ENCODE assay signal across 32 mouse cellular contexts in genomic region chr5:31012737-31013136, GRCm38 (mm10). TPM values are rescaled to one million over a fixed set of nuclear protein-coding genes. Genes with fewer than 3 reads are reported as not detected.
A peak's percentile ranks its signal among the peaks of the same experiment; 100 is the strongest.
DNase-seq lines count a peak whose midpoint lies in the region; ATAC-seq lines count a peak whose summit lies in the region.
"Had no signal": no experiment of that assay in that cellular context is flagged by ENCODE, and none has a peak within 500 bp of the region (broad histone marks: within the 10 kb centered on the region; RNA-seq: fewer than 3 reads in every experiment).

No protein-coding gene starts in this region.

- no peaks in the 10 kb centered on the region for H3K4me1 ChIP-seq in kidney, embryonic 15.5 days
- H3K4me1 ChIP-seq in kidney, embryonic 16.5 days (ENCODE audit: insufficient read depth, low read length): no peaks in the 10 kb centered on the region
- H3K4me1 ChIP-seq: embryonic facial prominence, embryonic 12.5 days; hindbrain, embryonic 13.5 days; liver, embryonic 12.5 days; midbrain, embryonic 12.5 days had no signal

- 66% methylated on average over 3 of the region's 3 CpGs for WGBS in kidney, embryonic 15.5 days
- 68% methylated on average over 3 of the region's 3 CpGs for WGBS in kidney, embryonic 16.5 days

- H3K4me2 ChIP-seq in kidney, embryonic 15.5 days: no peak overlapping the region
- H3K4me2 ChIP-seq in kidney, embryonic 16.5 days (replicated peaks; ENCODE audit: low read depth, low read length): no peak overlapping the region
- H3K4me2 ChIP-seq: embryonic facial prominence, embryonic 12.5 days; heart, embryonic 12.5 days; hindbrain, embryonic 13.5 days; liver, embryonic 12.5 days; midbrain, embryonic 12.5 days had no signal

- no peaks in the 10 kb centered on the region for H3K9me3 ChIP-seq in kidney, embryonic 15.5 days (replicated peaks)
- no peaks in the 10 kb centered on the region for H3K9me3 ChIP-seq in kidney, embryonic 16.5 days (ENCODE audit: low read length)
- H3K9me3 ChIP-seq: embryonic facial prominence, embryonic 12.5 days; heart, embryonic 12.5 days; hindbrain, embryonic 13.5 days; liver, embryonic 12.5 days; megakaryocyte, embryonic 14.5 days; midbrain, embryonic 12.5 days had no signal

- DNase-seq in kidney, postnatal 10 days: peak; percentile 18
- DNase-seq in kidney, postnatal 14 days: no peak
- DNase-seq in naive thymus-derived CD4-positive, alpha-beta T cell, adult 2 months (ENCODE audit: low read depth): peak; percentile 55
- peak; percentile 44 to 64 for DNase-seq in thymus, postnatal 10 days (ENCODE audit: low spot score in 2 of 2)
- no peak for DNase-seq in gastrocnemius, postnatal 4 days (ENCODE audit: low spot score in 2 of 2)
- no peak for DNase-seq in cerebellum, adult 11-12 months
- DNase-seq: adrenal gland, adult 8-10 months; cerebellum, adult 9-10 months; embryo, embryonic 11 days; gastrocnemius, postnatal 36 days; heart, adult 2 months; heart, postnatal 4 days; kidney, adult 11 months; liver, postnatal 0 days; lung, postnatal 4 days; retina, postnatal 1 day; right cerebral cortex, postnatal 14 days had no signal

- H3K36me3 ChIP-seq in kidney, embryonic 15.5 days: no peaks in the 10 kb centered on the region
- no peaks in the 10 kb centered on the region for H3K36me3 ChIP-seq in kidney, embryonic 16.5 days (ENCODE audit: insufficient read depth, low read length)
- H3K36me3 ChIP-seq: embryonic facial prominence, embryonic 12.5 days; heart, embryonic 12.5 days; hindbrain, embryonic 13.5 days; liver, embryonic 12.5 days; midbrain, embryonic 12.5 days had no signal

- no peak overlapping the region for H3K9ac ChIP-seq in kidney, embryonic 15.5 days
- no peak overlapping the region for H3K9ac ChIP-seq in kidney, embryonic 16.5 days (replicated peaks; ENCODE audit: low read length)
- H3K9ac ChIP-seq: embryonic facial prominence, embryonic 12.5 days; heart, embryonic 12.5 days; hindbrain, embryonic 13.5 days; liver, embryonic 12.5 days; liver, postnatal 0 days; midbrain, embryonic 12.5 days had no signal

- no peak overlapping the region for H3K4me3 ChIP-seq in kidney, embryonic 15.5 days (replicated peaks)
- H3K4me3 ChIP-seq in kidney, embryonic 16.5 days (ENCODE audit: low read length): no peak overlapping the region
- H3K4me3 ChIP-seq: embryonic facial prominence, embryonic 12.5 days; heart, adult 2 months; heart, embryonic 12.5 days; hindbrain, embryonic 13.5 days; left cerebral cortex, adult 2 months; liver, embryonic 12.5 days; megakaryocyte, embryonic 14.5 days; midbrain, embryonic 12.5 days; myocyte had no signal

- no peak overlapping the region for H3K27ac ChIP-seq in kidney, embryonic 15.5 days
- no peak overlapping the region for H3K27ac ChIP-seq in kidney, embryonic 16.5 days (ENCODE audit: low read length)
- H3K27ac ChIP-seq: embryonic facial prominence, embryonic 12.5 days; heart, adult 2 months; hindbrain, embryonic 13.5 days; kidney, postnatal 0 days; left cerebral cortex, adult 2 months; liver, embryonic 12.5 days; midbrain, embryonic 12.5 days had no signal

- no peak for ATAC-seq in kidney, embryonic 15.5 days (replicated peaks; ENCODE audit: low FRiP score)
- no peak for ATAC-seq in kidney, embryonic 16.5 days (ENCODE audit: low FRiP score, low TSS enrichment)
- ATAC-seq: forebrain, embryonic 14.5 days; liver, embryonic 12.5 days; liver, postnatal 0 days had no signal

- H3K27me3 ChIP-seq in kidney, embryonic 15.5 days: no peaks in the 10 kb centered on the region
- no peaks in the 10 kb centered on the region for H3K27me3 ChIP-seq in kidney, embryonic 16.5 days (ENCODE audit: insufficient read depth, low read length)
- H3K27me3 ChIP-seq: embryonic facial prominence, embryonic 12.5 days; heart, embryonic 12.5 days; hindbrain, embryonic 13.5 days; liver, embryonic 12.5 days; midbrain, embryonic 12.5 days had no signal

RNA-seq across cellular contexts. Expression of gene Atraid, which starts 35.4 kb away (rescaled TPM):
- 100 to 1,000 TPM in 1 of 2 experiments, 10 to 100 TPM in 1; 92.4 to 102 TPM for total RNA-seq in gastrocnemius, postnatal 4 days (2021)
- 145 and 149 TPM in 2 replicates for polyA plus RNA-seq in kidney, embryonic 15.5 days (2015; fragmentation: Nextera tagmentation; extraction: Ambion mirVana)
- 158 and 163 TPM in 2 replicates for polyA plus RNA-seq in kidney, embryonic 16.5 days (2015; fragmentation: Nextera tagmentation; extraction: Ambion mirVana)

RNA-seq across cellular contexts. Expression of gene Slc5a6, which starts 36.0 kb away (rescaled TPM):
- 10 to 100 TPM in 1 of 2 experiments, 1 to 10 TPM in 1; 8.2 to 13.8 TPM for total RNA-seq in gastrocnemius, postnatal 4 days (2021)
- 10.4 and 11.8 TPM in 2 replicates for polyA plus RNA-seq in kidney, embryonic 15.5 days (2015; fragmentation: Nextera tagmentation; extraction: Ambion mirVana)
- polyA plus RNA-seq in kidney, embryonic 16.5 days (2015; fragmentation: Nextera tagmentation; extraction: Ambion mirVana): 14.6 and 14.7 TPM in 2 replicates

RNA-seq across cellular contexts. Expression of gene Cad, which starts 41.8 kb away (rescaled TPM):
- 10 to 100 TPM; 40.4 to 41.0 TPM for total RNA-seq in gastrocnemius, postnatal 4 days (2021)
- polyA plus RNA-seq in kidney, embryonic 15.5 days (2015; fragmentation: Nextera tagmentation; extraction: Ambion mirVana): 32.5 and 36.2 TPM in 2 replicates
- 36.0 and 38.7 TPM in 2 replicates for polyA plus RNA-seq in kidney, embryonic 16.5 days (2015; fragmentation: Nextera tagmentation; extraction: Ambion mirVana)

RNA-seq across cellular contexts. Expression of gene Tcf23, which starts 44.3 kb away (rescaled TPM):
- total RNA-seq in gastrocnemius, postnatal 4 days (2021): under 1 TPM in 1 of 2 experiments, not detected in 1; 0.10 TPM
- 1.6 and 1.8 TPM in 2 replicates for polyA plus RNA-seq in kidney, embryonic 15.5 days (2015; fragmentation: Nextera tagmentation; extraction: Ambion mirVana)
- polyA plus RNA-seq in kidney, embryonic 16.5 days (2015; fragmentation: Nextera tagmentation; extraction: Ambion mirVana): 1.9 and 2.2 TPM in 2 replicates
- total RNA-seq: layer of hippocampus, postnatal 10 days; midbrain, postnatal 0 days had no signal
- polyA plus RNA-seq: embryonic facial prominence, embryonic 12.5 days; forebrain, embryonic 14.5 days; hindbrain, embryonic 13.5 days; midbrain, embryonic 12.5 days; neural tube, embryonic 14.5 days had no signal

RNA-seq across cellular contexts. Expression of gene Preb, which starts 52.6 kb away (rescaled TPM):
- total RNA-seq in gastrocnemius, postnatal 4 days (2021): 10 to 100 TPM; 97.3 to 99.7 TPM
- polyA plus RNA-seq in kidney, embryonic 15.5 days (2015; fragmentation: Nextera tagmentation; extraction: Ambion mirVana): 146 and 151 TPM in 2 replicates
- 172 TPM in 2 replicates for polyA plus RNA-seq in kidney, embryonic 16.5 days (2015; fragmentation: Nextera tagmentation; extraction: Ambion mirVana)

Comparison
In these comparisons a context has a peak if more than half of its experiments do, and no peak if none do; other contexts are left out.
1. DNase-seq: peak in kidney, postnatal 10 days (single experiment), naive thymus-derived CD4-positive, alpha-beta T cell, adult 2 months (single experiment) and thymus, postnatal 10 days (2 of 2); none in kidney, postnatal 14 days (single experiment), gastrocnemius, postnatal 4 days (0 of 2) and cerebellum, adult 11-12 months (single experiment).